Mouse (Mus musculus) liver, embryonic 12.5 days (tissue): ENCODE data around the gene Col4a3bp. TPM values are rescaled to one million over a fixed set of nuclear protein-coding genes. Genes with fewer than 3 reads are reported as not detected.

Source experiments
- ATAC-seq: fragments of 200-750 bp; cut with Nextera tagmentation; 2 replicates; pipeline ENCODE4 v1.8.0; 2017; ENCODE audit warnings: moderate number of reproducible peaks, mild to moderate bottlenecking, moderate library complexity
- H3K27ac ChIP-seq: fragments of 300-500 bp; sonication (generic); 2 replicates; pipeline ENCODE4 v1.5.1; 2016; ENCODE audit warnings: mild to moderate bottlenecking
- H3K27me3 ChIP-seq: fragments of 300-500 bp; sonication (generic); replicated peaks from 2 replicates; pipeline ENCODE4 v1.6.1; 2016; ENCODE audit warnings: mild to moderate bottlenecking, moderate library complexity
- H3K36me3 ChIP-seq: fragments of 300-500 bp; sonication (generic); 2 replicates; pipeline ENCODE4 v1.6.1; 2016; ENCODE audit warnings: mild to moderate bottlenecking, moderate library complexity
- H3K4me1 ChIP-seq: fragments of 300-500 bp; sonication (generic); 2 replicates; pipeline ENCODE4 v1.6.1; 2016
- H3K4me2 ChIP-seq: fragments of 300-500 bp; sonication (generic); 2 replicates; pipeline ENCODE4 v1.6.1; 2016; ENCODE audit warnings: mild to moderate bottlenecking, moderate library complexity
- H3K4me3 ChIP-seq: fragments of 300-500 bp; sonication (generic); 2 replicates; pipeline ENCODE4 v1.5.1; 2016; ENCODE audit warnings: mild to moderate bottlenecking, moderate library complexity
- H3K9ac ChIP-seq: fragments of 300-500 bp; sonication (generic); 2 replicates; pipeline ENCODE4 v1.6.1; 2016; ENCODE audit warnings: mild to moderate bottlenecking, moderate library complexity
- H3K9me3 ChIP-seq: fragments of 300-500 bp; sonication (generic); replicated peaks from 2 replicates; pipeline ENCODE4 v1.6.1; 2016; ENCODE audit warnings: mild to moderate bottlenecking, moderate library complexity
- WGBS: fragments of 180-500 bp; shearing (Covaris S2); methylation state at CpG from one replicate; pipeline ENCODE4 v1.1.7; 2016; ENCODE audit not compliant: insufficient replicate concordance; 5-methylcytosine and 5-hydroxymethylcytosine counted together
- polyA plus RNA-seq: library from polyadenylated mRNA; unstranded; fragments of >200 nt; fragmentation: Nextera tagmentation; extraction: Ambion mirVana; gene quantifications from 2 replicates; pipeline ENCODE4 v1.2.1, GENCODE M21; 2016

The Col4a3bp gene
- polyA plus RNA-seq, 1 experiment from 2014 or later = 7.5 TPM

DNA sequence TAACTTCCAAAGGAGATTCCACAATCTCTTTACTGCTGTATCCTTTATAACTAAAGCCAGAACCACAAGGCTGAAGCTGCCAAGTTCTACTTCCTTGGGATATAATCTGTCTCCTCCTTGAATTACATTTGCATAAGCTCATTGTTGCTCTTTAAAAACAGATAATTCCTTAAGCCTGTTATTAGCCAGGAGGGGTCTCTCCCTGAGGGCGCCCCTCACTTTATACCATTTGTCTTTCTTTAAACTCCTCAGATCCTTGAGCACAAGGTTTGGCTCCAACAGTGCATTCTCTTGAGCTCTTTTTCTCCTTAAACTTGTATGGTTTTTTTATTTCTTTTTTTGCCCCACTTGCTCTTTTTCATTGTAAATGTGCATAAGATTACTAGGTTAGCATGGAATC is 46.2 kb downstream of the Col4a3bp start:
- no peaks in the 10 kb centered on the region for H3K9me3 ChIP-seq
- no peaks in the 10 kb centered on the region for H3K27me3 ChIP-seq
- H3K9ac ChIP-seq = no peak overlapping the region
- H3K4me3 ChIP-seq = no peak overlapping the region
- H3K27ac ChIP-seq = no peak overlapping the region
- H3K36me3 ChIP-seq = peaks cover 3% of the 10 kb centered on the region; the same call in 1 of the 2 replicates
- WGBS = 78% methylated on average over 1 of the region's 1 CpGs
- H3K4me1 ChIP-seq = peaks cover 23% of the 10 kb centered on the region
- no peak overlapping the region for H3K4me2 ChIP-seq
- ATAC-seq = no peak

DNA sequence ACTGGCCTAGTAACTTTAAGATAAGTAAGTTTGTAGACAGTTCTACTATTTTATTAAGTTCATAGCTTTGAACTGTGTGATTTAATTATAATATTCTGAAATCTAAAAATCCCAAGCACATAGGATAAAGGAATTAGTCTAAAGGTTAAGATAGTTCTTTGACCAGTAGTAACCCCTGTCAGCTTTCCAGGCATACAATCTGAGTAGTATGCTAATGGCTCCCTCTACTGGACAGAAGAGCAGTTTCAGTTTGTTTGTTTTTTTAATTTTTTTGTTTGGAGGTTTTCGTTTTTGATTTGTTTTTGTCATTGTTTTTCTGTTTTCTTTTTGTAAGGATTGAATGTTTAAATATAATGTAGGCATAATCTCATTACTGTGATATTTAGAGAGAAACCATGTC is 51.2 kb downstream of the Col4a3bp start:
- Histone ChIP-seq H3K4me2 (no peak overlapping the region), H3K27me3 (no peaks in the 10 kb centered on the region), H3K27ac (no peak overlapping the region), H3K9me3 (no peaks in the 10 kb centered on the region), H3K36me3 (peaks cover under 1% of the 10 kb centered on the region), H3K4me3 (no peak overlapping the region), H3K4me1 (peaks cover 9% of the 10 kb centered on the region), H3K9ac (no peak overlapping the region)
- 5% methylated on average over 1 of the region's 1 CpGs for WGBS
- ATAC-seq = no peak

DNA sequence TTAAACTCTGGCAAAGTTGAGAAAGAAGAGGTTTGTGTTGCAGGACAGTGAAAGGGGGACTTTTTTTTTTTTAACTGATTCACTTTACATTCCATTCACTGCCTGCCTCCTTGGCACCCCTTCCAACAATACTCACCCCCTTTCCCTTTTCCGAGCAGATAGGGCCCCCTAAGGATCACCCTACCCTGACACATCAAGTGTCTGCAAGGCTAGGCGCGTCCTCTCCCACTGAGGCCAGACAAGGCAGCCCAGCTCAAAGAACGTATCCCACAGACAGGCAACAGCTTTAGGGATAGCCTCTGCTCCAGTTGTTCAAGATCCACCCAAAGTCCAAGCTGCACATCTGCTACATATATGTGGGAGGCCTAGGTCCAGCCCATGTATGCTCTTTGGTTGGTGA is 51.7 kb downstream of the Col4a3bp start:
- Histone ChIP-seq H3K4me3 (no peak overlapping the region), H3K4me2 (no peak overlapping the region), H3K27ac (no peak overlapping the region), H3K4me1 (peaks cover 9% of the 10 kb centered on the region), H3K9me3 (no peaks in the 10 kb centered on the region), H3K27me3 (no peaks in the 10 kb centered on the region), H3K36me3 (peaks cover 5% of the 10 kb centered on the region), H3K9ac (no peak overlapping the region)
- no peak for ATAC-seq
- WGBS = 85% methylated on average over 4 of the region's 4 CpGs

DNA sequence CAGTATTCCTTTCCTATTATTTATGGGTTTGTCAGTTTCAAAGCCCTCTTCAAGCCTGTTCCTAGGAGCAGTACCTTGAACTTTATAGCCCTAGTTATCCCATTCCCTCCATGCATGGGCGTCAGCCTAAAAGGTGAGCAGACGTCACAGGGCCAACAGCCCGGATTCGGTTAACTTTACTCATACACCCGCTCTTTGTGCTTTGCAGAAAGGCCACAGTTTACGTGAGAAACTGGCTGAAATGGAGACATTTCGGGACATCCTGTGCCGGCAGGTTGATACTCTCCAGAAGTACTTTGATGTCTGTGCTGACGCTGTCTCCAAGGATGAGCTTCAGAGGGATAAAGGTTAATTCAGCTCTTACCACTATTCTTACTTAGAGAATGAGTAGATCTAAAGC is 56.8 kb downstream of the Col4a3bp start:
- H3K27me3 ChIP-seq = no peaks in the 10 kb centered on the region
- no peak overlapping the region for H3K27ac ChIP-seq
- peaks cover 22% of the 10 kb centered on the region for H3K36me3 ChIP-seq
- no peaks in the 10 kb centered on the region for H3K9me3 ChIP-seq
- ATAC-seq = no peak
- no peak overlapping the region for H3K9ac ChIP-seq
- H3K4me3 ChIP-seq = no peak overlapping the region
- no peak overlapping the region for H3K4me2 ChIP-seq
- H3K4me1 ChIP-seq = 0 out of 2 replicates have a peak, but pooled peaks cover 2% of the 10 kb centered on the region
- WGBS = 87% methylated on average over 9 of the region's 9 CpGs

DNA sequence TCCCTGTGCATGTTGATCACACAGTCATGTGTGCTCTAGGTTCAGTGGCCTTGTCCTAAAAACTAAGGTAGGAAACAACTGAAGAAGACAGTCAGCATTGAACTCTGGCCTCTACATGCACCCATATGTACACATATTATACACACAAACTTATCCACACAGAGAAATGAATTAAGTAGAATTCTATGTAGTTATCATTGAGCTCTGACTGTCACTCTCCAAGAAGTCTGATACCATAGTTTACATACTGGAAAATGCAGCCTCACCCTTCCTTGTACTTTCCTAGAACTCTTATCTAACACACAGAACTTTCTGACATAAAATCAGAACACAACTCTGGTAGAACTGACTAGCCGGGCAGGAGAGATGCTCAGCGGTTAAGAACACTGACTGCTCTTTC is 61.8 kb downstream of the Col4a3bp start:
- WGBS = 49% methylated on average over 2 of the region's 2 CpGs
- H3K36me3 ChIP-seq = peaks cover 42% of the 10 kb centered on the region
- no peak overlapping the region for H3K9ac ChIP-seq
- H3K4me1 ChIP-seq = 0 out of 2 replicates have a peak, but pooled peaks cover 3% of the 10 kb centered on the region
- no peak overlapping the region for H3K27ac ChIP-seq
- H3K4me3 ChIP-seq = no peak overlapping the region
- no peak overlapping the region for H3K4me2 ChIP-seq
- H3K27me3 ChIP-seq = no peaks in the 10 kb centered on the region
- no peak for ATAC-seq
- no peaks in the 10 kb centered on the region for H3K9me3 ChIP-seq

DNA sequence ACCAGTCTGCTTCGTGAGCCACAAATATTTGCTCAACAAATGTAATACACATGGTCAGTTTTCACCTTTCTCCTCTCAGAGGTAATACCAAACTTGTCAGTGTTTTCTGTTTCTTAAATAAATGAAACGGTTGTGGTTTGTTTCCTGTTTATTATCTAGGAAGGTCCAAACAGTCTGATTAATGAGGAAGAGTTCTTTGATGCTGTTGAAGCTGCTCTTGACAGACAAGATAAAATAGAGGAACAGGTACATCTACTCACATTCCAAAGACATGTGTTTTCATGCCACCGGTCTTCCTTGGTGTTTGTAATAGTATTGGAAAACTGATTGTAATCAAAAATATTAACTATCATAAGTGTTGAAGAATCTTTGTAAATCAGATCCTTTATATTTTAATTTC is 72.2 kb downstream of the Col4a3bp start:
- ATAC-seq = no peak
- H3K4me2 ChIP-seq = no peak overlapping the region
- no peak overlapping the region for H3K4me3 ChIP-seq
- H3K36me3 ChIP-seq = peaks cover 36% of the 10 kb centered on the region
- WGBS = 71% methylated on average over 3 of the region's 3 CpGs
- H3K27me3 ChIP-seq = no peaks in the 10 kb centered on the region
- no peak overlapping the region for H3K27ac ChIP-seq
- no peak overlapping the region for H3K9ac ChIP-seq
- H3K4me1 ChIP-seq = no peaks in the 10 kb centered on the region
- no peaks in the 10 kb centered on the region for H3K9me3 ChIP-seq

DNA sequence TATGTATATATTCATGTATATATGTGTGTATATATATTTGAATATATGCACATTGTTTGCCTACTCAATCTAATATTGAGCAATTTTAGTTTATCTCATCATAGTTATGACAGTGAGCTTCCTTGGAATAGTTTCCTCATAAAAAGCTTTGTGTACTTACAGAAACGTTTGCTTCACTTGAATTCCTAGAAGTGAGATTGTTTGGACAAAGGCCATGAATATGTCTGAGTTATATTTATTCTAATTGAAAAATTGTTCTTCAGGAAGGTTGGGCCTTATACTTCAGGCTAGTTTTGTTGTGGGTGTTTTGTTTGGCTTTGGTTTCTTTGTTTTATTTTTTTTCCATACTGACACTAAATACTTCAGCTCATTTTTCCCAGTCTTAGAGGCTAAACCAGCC is 78.5 kb downstream of the Col4a3bp start:
- ATAC-seq = no peak
- WGBS = 59% methylated on average over 1 of the region's 1 CpGs
- Histone ChIP-seq H3K4me3 (no peak overlapping the region), H3K9me3 (no peaks in the 10 kb centered on the region), H3K36me3 (peaks cover 35% of the 10 kb centered on the region), H3K4me2 (no peak overlapping the region), H3K4me1 (no peaks in the 10 kb centered on the region), H3K27ac (no peak overlapping the region), H3K9ac (no peak overlapping the region), H3K27me3 (no peaks in the 10 kb centered on the region)

DNA sequence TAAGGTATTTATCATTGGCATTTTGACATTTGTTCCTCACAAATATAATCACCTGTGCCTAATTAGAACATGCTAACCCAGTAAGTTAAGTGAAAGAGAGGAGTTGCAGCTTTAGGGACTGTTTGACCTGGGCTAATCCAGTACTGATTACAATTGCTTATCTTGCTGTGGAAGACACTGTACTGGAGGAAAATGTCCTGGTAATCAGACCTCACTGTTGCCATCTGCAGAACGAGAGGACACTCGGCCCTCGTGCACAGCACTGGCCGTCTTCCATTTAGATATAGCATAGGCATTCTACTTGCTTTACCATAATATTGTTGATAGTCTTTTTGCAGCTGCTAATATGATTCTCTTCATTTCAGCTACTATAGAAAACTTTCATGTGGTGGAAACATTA is 88.0 kb downstream of the Col4a3bp start:
- Histone ChIP-seq H3K4me1 (0 out of 2 replicates have a peak, but pooled peaks cover 2% of the 10 kb centered on the region), H3K9ac (no peak overlapping the region), H3K4me2 (no peak overlapping the region), H3K9me3 (no peaks in the 10 kb centered on the region), H3K27ac (no peak overlapping the region), H3K36me3 (peaks cover 49% of the 10 kb centered on the region), H3K27me3 (no peaks in the 10 kb centered on the region), H3K4me3 (no peak overlapping the region)
- peak; percentile 67 for ATAC-seq
- 44% methylated on average over 4 of the region's 4 CpGs for WGBS

DNA sequence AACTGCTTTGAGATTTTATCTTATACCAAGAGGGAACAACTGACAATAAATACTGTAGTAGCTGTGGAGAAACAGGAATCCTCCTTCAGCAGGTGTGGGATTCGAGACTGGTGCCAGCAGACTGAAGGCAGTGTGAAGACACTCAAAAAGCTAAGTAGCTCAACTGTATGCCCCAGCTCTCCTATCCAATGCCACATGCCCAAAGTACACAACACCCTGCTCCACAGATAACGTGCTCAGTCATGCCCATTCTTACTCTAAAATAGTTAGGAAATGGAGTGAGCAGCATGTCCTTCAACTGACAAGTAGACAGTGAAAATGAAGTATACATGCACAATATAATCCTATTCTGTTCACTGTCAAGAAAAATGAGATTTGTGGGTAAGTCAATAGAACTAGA is 101.8 kb downstream of the Col4a3bp start:
- Histone ChIP-seq H3K36me3 (peaks cover 28% of the 10 kb centered on the region), H3K27me3 (no peaks in the 10 kb centered on the region), H3K9me3 (no peaks in the 10 kb centered on the region), H3K27ac (no peak overlapping the region), H3K9ac (no peak overlapping the region), H3K4me1 (no peaks in the 10 kb centered on the region), H3K4me2 (no peak overlapping the region), H3K4me3 (no peak overlapping the region)
- 55% methylated on average over 2 of the region's 2 CpGs for WGBS
- no peak for ATAC-seq

DNA sequence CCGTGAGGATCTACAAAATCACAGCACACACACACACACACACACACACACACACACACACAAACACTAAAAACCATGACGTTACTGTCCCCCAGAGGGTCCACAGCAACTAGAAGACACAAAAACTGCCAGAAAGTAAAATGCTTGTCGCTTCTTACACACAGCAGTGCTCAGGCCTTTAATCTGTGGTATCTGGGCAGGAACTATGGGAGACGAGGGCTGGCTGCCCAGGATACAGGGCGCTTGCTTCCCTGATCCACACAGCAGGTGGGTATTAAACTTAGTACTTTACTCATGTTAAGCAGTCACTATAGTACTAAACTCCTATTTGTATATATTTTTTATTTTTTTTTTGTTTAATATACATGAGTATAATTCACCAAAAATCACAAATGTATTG is 103.4 kb downstream of the Col4a3bp start:
- WGBS = 66% methylated on average over 5 of the region's 5 CpGs
- Histone ChIP-seq H3K27me3 (no peaks in the 10 kb centered on the region), H3K9ac (no peak overlapping the region), H3K27ac (no peak overlapping the region), H3K36me3 (peaks cover 34% of the 10 kb centered on the region), H3K4me3 (no peak overlapping the region), H3K9me3 (no peaks in the 10 kb centered on the region), H3K4me2 (no peak overlapping the region), H3K4me1 (no peaks in the 10 kb centered on the region)
- no peak for ATAC-seq

DNA sequence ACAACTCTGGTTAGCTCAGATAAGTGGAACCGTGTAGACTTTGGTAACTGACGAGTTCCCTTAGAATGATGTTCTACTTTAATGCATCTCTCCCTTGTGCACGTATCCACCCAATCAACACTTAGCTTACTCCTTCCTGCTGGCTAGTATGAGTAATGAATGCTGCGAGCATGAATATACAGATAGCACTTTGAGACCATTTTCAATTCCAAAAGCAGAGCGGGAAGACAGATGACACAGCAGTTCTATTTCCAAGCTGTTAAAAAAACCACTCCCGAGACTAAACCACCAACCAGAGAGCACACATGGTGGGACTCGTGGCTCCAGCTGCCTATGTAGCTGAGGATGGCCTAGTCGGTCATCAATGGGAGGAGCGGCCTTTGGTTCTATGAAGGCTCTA is 110.6 kb downstream of the Col4a3bp start:
- ATAC-seq = no peak
- Histone ChIP-seq H3K9me3 (no peaks in the 10 kb centered on the region), H3K9ac (no peak overlapping the region), H3K27me3 (no peaks in the 10 kb centered on the region), H3K4me2 (no peak overlapping the region), H3K36me3 (peaks cover 98% of the 10 kb centered on the region), H3K27ac (no peak overlapping the region), H3K4me3 (no peak overlapping the region), H3K4me1 (no peaks in the 10 kb centered on the region)
- 75% methylated on average over 9 of the region's 9 CpGs for WGBS

DNA sequence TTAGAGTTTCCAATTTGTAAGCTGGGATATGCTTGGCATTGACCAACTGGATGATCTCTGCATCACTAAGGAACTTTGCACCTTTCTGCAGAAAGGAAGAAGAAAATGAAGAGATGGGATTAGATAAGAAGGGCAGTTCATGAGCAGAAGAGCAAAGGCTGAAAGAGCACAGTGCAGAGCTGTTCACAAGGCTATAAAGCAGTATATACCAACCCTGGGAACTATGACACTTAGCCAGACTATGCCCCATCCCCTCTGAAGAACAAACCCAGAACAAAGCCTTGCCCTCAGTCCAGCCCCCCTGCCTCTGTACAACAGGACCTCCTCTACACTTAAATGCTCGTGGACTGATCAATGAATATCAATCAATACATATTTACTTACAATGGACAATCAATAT is 114.3 kb downstream of the Col4a3bp start:
- Histone ChIP-seq H3K4me3 (no peak overlapping the region), H3K4me2 (no peak overlapping the region), H3K27ac (no peak overlapping the region), H3K9ac (no peak overlapping the region), H3K36me3 (peaks cover 97% of the 10 kb centered on the region), H3K27me3 (no peaks in the 10 kb centered on the region), H3K9me3 (no peaks in the 10 kb centered on the region), H3K4me1 (no peaks in the 10 kb centered on the region)
- ATAC-seq = no peak
- WGBS = 73% methylated on average over 1 of the region's 1 CpGs

DNA sequence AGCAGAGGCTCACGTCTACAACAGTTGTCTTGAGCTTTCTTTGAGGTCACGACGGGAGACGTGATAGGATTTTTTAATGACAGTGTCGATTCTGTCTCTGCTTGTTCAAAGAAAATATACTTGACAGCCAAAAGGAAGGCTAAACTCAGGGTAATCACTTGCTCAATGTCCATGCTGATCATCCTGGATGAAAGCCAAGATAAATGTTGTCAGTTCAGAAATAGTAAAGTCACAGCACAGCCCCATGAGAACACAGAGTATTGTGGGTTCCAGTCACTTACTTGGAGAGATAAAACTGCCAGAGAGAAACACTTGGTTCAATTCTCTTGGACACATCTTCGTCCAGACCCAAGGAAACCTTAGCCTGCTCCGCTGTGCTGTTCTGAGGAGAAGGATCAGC is 116.5 kb downstream of the Col4a3bp start:
- Histone ChIP-seq H3K27me3 (no peaks in the 10 kb centered on the region), H3K4me3 (no peak overlapping the region), H3K9me3 (no peaks in the 10 kb centered on the region), H3K27ac (no peak overlapping the region), H3K4me1 (no peaks in the 10 kb centered on the region), H3K9ac (no peak overlapping the region), H3K4me2 (no peak overlapping the region), H3K36me3 (peaks cover 98% of the 10 kb centered on the region)
- WGBS = 84% methylated on average over 7 of the region's 7 CpGs
- no peak for ATAC-seq
